Mouse (Mus musculus) ES-Bruce4 (cell line): ENCODE results near the gene Dnajc11. TPM values are rescaled to one million over a fixed set of nuclear protein-coding genes. Genes with fewer than 3 reads are reported as not detected.
A peak's percentile ranks its signal among the peaks of the same experiment; 100 is the strongest.

Experiments used
- H3K27ac ChIP-seq: 2 replicates; pipeline ENCODE4 v1.5.1; 2012; ENCODE audit warnings: low read length, inconsistent platforms; ENCODE audit not compliant: insufficient read depth
- H3K27me3 ChIP-seq: 2 replicates; pipeline ENCODE4 v1.6.1; 2012; ENCODE audit warnings: mild to moderate bottlenecking, low read length, inconsistent platforms; ENCODE audit not compliant: control insufficient read depth, poor library complexity, insufficient read depth, severe bottlenecking
- H3K36me3 ChIP-seq: 2 replicates; pipeline ENCODE4 v1.6.1; 2012; ENCODE audit warnings: inconsistent platforms, mild to moderate bottlenecking, low read length, moderate library complexity; ENCODE audit not compliant: control insufficient read depth, poor library complexity, insufficient read depth, severe bottlenecking
- H3K4me1 ChIP-seq: one replicate; pipeline ENCODE4 v1.8.1; 2011; ENCODE audit warnings: low read length; ENCODE audit not compliant: control insufficient read depth, insufficient read depth
- H3K4me3 ChIP-seq: 2 replicates; pipeline ENCODE4 v1.5.1; 2011; ENCODE audit warnings: low read depth, mild to moderate bottlenecking, low read length
- H3K9ac ChIP-seq: 2 replicates; pipeline ENCODE4 v1.6.1; 2012; ENCODE audit warnings: low read depth, mild to moderate bottlenecking, inconsistent platforms; ENCODE audit not compliant: poor library complexity, severe bottlenecking
- H3K9me3 ChIP-seq: replicated peaks from 2 replicates; pipeline ENCODE4 v1.6.1; 2012; ENCODE audit warnings: mild to moderate bottlenecking, low read length, inconsistent platforms; ENCODE audit not compliant: control insufficient read depth, poor library complexity, insufficient read depth, severe bottlenecking
- CTCF ChIP-seq: IDR thresholded peaks from one replicate; pipeline ENCODE4 v1.8.1; 2011; ENCODE audit warnings: low read depth, low read length
- EP300 ChIP-seq: IDR thresholded peaks from 2 replicates; pipeline ENCODE4 v1.6.1; 2011; ENCODE audit warnings: low read depth, low read length; ENCODE audit not compliant: insufficient read depth
- POLR2A ChIP-seq: IDR thresholded peaks from one replicate; pipeline ENCODE4 v1.8.1; 2011; ENCODE audit warnings: low read length; ENCODE audit not compliant: insufficient read depth
- polyA plus RNA-seq: library from polyadenylated mRNA; stranded (reverse); fragments of >200 nt; gene quantifications from 2 replicates; pipeline ENCODE4 v1.2.4, GENCODE M21; 2011; ENCODE audit warnings: low read depth; ENCODE audit not compliant: missing spikeins, insufficient read depth, insufficient read length

The Dnajc11 gene
- polyA plus RNA-seq, 1 experiment: 89.1 TPM

DNA sequence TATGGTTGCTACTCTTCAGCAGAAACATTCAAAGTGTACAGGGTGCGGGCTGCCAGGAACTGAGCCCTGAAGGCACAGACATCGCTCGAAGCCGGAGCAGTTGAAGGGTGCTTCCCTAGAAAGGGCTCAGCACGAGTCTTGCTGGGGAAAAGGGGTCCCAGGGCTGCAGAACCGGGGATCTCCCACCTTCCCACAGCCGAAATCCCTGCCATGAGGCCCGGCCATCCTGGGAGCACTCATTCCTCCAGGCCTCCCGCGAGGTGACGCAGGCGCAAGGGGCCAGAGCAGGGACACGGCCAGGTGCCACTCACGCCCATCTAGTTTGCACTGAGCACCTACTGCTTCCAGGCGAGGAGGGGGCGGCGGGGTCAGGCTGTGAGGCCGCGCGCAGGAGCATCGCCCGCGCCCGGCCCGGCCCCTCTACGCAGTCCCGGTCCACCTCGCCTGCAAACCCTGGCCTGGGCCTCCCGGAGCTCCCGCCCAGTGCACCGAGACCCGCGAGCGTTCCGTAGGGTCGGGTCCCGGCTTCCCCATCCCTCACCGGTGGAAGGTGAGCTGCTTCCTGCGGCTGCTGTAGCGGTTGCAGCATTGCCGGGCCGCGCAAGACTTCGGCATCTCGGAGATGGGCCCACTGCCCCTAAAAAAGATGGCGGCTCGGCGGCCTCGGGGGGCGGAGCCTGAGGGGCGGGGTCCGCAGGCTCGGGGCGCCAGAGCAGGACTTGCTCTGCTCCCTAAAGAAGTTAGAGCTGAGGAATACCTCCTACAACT is 55.0 kb downstream of the Dnajc11 start, which contains the start of gene Thap3:
Gene Thap3, minus strand, starts transcription at position 656 of the 768 bp plus-strand sequence.
- peaks cover 22% of the 10 kb centered on the region for H3K36me3 ChIP-seq
- H3K27me3 ChIP-seq: no peaks in the 10 kb centered on the region
- peak within 1 kb of the TSS; percentile 86 for H3K4me3 ChIP-seq
- peak within 1 kb of the TSS; percentile 20; the same call in 1 of the 2 replicates for H3K27ac ChIP-seq
- H3K9ac ChIP-seq: peak within 1 kb of the TSS; percentile 78
- no peaks in the 10 kb centered on the region for H3K9me3 ChIP-seq
- H3K4me1 ChIP-seq: peaks cover 11% of the 10 kb centered on the region
- no peak for TF ChIP-seq POLR2A
- TF ChIP-seq CTCF: no peak
- no peak for TF ChIP-seq EP300

DNA sequence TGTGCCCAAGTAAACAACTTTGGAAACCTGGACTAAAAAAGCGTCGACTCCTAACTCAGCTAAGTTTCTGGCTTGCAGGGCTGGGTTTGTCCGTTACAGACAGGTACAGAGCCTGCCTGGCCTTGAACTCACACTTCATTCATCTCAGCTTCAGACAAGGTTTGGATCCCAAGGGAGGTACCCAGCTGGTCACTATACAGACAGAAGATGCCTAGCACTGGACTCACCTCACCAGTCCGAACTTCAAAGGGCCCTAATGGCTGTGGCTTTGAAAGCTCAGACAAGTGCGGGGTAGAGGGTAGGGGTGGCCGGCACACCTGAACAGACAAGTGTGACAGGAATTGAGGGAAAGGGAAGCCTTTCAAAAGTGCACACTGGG is 55.6 kb downstream of the Dnajc11 start:
- Histone ChIP-seq H3K4me1 (peaks cover 8% of the 10 kb centered on the region), H3K4me3 (peak overlapping the region; percentile 14), H3K27ac (peak overlapping the region; percentile 20; the same call in 1 of the 2 replicates)

DNA sequence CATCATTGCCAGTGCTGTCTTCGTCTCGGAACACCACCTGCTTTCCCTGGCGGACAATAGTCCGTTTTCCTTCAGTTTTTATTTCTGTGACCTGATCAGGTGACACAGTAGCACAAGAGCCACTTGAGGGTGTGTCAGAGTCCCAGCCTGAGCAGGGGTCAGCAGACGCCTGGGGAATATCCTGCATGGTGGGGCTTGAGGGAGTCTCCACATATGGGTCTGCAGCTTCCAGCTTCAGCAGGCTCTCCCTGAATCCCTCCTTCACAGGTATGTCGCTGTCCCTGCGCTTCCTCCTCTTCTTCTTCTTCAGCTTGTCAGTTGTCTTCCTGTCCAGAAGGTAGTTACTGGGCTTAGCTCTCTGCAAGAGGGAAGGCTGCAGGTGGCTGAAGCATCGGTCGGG is 58.6 kb downstream of the Dnajc11 start:
- no peaks in the 10 kb centered on the region; the same call in 1 of the 2 replicates for H3K27me3 ChIP-seq
- no peak overlapping the region for H3K4me3 ChIP-seq
- H3K9me3 ChIP-seq: no peaks in the 10 kb centered on the region
- peaks cover 5% of the 10 kb centered on the region for H3K4me1 ChIP-seq
- peaks cover 22% of the 10 kb centered on the region for H3K36me3 ChIP-seq
- H3K9ac ChIP-seq: no peak overlapping the region
- H3K27ac ChIP-seq: no peak overlapping the region
- no peak for TF ChIP-seq POLR2A
- no peak for TF ChIP-seq EP300
- no peak for TF ChIP-seq CTCF

More for the DNA sequence above, 55.6 kb downstream of the Dnajc11 start:
- peaks cover 22% of the 10 kb centered on the region for H3K36me3 ChIP-seq
- H3K27me3 ChIP-seq: no peaks in the 10 kb centered on the region
- TF ChIP-seq EP300 (no peak), CTCF (no peak), POLR2A (no peak)
- peak overlapping the region; percentile 78; the same call in 1 of the 2 replicates for H3K9ac ChIP-seq
- H3K9me3 ChIP-seq: no peaks in the 10 kb centered on the region

DNA sequence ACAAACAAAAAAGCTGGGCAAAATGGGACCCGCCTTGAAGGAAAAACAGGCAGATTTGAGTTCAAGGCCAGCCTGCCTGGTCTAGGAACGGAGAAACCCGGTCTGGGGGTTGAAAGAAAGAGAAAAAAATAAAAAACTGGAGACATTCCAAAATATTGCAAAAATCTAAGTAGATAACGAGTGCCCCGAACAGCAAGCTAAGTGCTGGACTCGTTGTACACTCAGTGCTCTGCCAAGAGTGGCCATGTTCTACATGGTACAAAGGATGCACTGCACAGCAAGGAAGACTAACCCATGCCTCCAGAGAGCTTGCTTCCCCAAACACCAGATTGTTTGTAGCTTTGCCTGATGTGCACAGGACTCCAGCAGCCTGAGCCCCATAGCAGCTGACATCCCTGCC is 59.5 kb downstream of the Dnajc11 start:
- no peaks in the 10 kb centered on the region for H3K9me3 ChIP-seq
- no peak for TF ChIP-seq POLR2A
- TF ChIP-seq EP300: no peak
- TF ChIP-seq CTCF: no peak
- H3K27me3 ChIP-seq: no peaks in the 10 kb centered on the region; the same call in 1 of the 2 replicates
- no peak overlapping the region for H3K9ac ChIP-seq
- H3K36me3 ChIP-seq: peaks cover 22% of the 10 kb centered on the region
- peaks cover 4% of the 10 kb centered on the region for H3K4me1 ChIP-seq
- no peak overlapping the region for H3K27ac ChIP-seq
- H3K4me3 ChIP-seq: no peak overlapping the region

DNA sequence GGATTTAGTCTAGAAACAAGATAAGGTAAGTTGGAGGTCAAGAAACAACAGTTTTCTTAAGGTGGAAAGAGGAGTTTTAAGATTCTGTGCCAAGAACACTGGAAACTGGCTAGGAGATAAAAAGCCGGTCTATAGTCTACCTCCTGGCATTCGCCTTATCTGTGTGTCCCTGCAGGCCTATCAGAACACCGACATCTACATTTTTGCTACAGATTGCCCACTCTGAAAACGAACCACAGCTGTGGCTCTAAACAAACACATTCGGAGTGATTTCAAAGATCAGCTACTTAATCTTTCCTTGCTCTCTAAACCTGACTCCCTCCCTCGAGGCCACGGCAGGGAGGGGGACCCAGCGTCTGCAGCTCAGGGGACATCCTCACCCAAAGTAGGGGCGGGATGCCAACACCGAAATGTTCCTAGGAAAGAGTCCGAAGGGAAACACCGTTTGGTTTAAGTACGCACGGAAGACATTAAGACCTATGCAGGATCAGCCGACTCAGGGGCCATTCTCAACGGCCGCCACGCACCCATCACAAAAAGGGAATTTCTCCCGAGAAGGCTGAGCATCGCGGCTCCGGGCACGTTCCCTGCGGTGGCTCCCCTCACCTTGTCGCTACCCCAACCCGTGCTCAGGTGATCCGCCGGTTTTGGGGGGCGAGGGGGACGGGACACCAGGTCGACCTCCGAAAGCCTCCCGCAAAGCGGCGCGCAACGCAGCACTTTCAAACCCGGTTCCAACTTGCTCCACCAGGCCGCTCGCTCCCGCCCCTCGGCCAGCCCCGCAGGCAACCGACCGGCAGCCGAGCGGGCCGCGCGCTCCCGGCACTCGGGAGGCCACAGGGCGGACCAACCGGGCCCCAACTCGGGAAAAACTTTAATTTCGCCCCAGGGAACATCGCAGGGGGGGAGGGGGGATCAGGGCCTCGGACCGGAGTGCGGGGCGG is 61.0 kb downstream of the Dnajc11 start:
- H3K27me3 ChIP-seq: no peaks in the 10 kb centered on the region; the same call in 1 of the 2 replicates
- TF ChIP-seq CTCF (no peak), EP300 (no peak)
- H3K4me1 ChIP-seq: peaks cover 4% of the 10 kb centered on the region
- peak overlapping the region; percentile 96 for H3K4me3 ChIP-seq
- H3K9me3 ChIP-seq: no peaks in the 10 kb centered on the region
- no peak overlapping the region for H3K27ac ChIP-seq
- H3K36me3 ChIP-seq: peaks cover 22% of the 10 kb centered on the region
- H3K9ac ChIP-seq: peak overlapping the region; percentile 96
